Mouse (Mus musculus) CH12.LX (cell line): ENCODE results near the gene Fen1. TPM values are rescaled to one million over a fixed set of nuclear protein-coding genes. Genes with fewer than 3 reads are reported as not detected.

ENCODE experiments used
- DNase-seq: peaks from one replicate; pipeline ENCODE4 v3.0.0-alpha.2; 2013; ENCODE audit errors: extremely low read depth
- H3K27ac ChIP-seq: 2 replicates; pipeline ENCODE4 v1.5.1; 2012; ENCODE audit warnings: low read depth, mild to moderate bottlenecking, control low read depth, moderate library complexity; ENCODE audit not compliant: insufficient read depth
- H3K27me3 ChIP-seq: replicated peaks from 2 replicates; pipeline ENCODE3; 2012; ENCODE audit warnings: inconsistent platforms
- H3K36me3 ChIP-seq, 2 experiments: replicated peaks in 1 of 2; 2 replicates each; pipeline versions ENCODE3 to v1.6.1; 2012; ENCODE audit warnings: inconsistent platforms in 1 of 2, low read length in 1 of 2, mild to moderate bottlenecking in 1 of 2, mixed read lengths in 1 of 2, moderate library complexity in 1 of 2; ENCODE audit not compliant: control insufficient read depth in 1 of 2, insufficient read depth in 1 of 2
- H3K4me1 ChIP-seq, 2 experiments: 2 replicates each; pipeline ENCODE4 v1.6.1; 2012; ENCODE audit warnings: inconsistent platforms in 1 of 2, moderate library complexity in 1 of 2; ENCODE audit not compliant: insufficient read depth in 2 of 2, control insufficient read depth in 1 of 2
- H3K4me2 ChIP-seq: 2 replicates; pipeline ENCODE4 v1.6.1; 2012; ENCODE audit warnings: low read depth, mild to moderate bottlenecking, control low read depth; ENCODE audit not compliant: poor library complexity, insufficient read depth, severe bottlenecking
- H3K4me3 ChIP-seq, 3 experiments: fragments of 150-350 bp in 1 of 3; sonication (generic) in 1 of 3; replicated peaks in 1 of 3; 2 replicates each; pipeline versions ENCODE3 to v1.5.1; 2011 to 2012; ENCODE audit warnings: low read depth in 2 of 3, low read length in 2 of 3, mild to moderate bottlenecking in 2 of 3, moderate library complexity in 2 of 3, control low read depth in 1 of 3, improper control_type of control experiment in 1 of 3, inconsistent platforms in 1 of 3, mixed read lengths in 1 of 3; ENCODE audit not compliant: poor library complexity in 1 of 3
- H3K79me2 ChIP-seq: replicated peaks from 2 replicates; pipeline ENCODE4 v1.6.1; 2012; ENCODE audit warnings: mild to moderate bottlenecking, moderate library complexity; ENCODE audit not compliant: control insufficient read depth, poor library complexity, insufficient read depth, severe bottlenecking; ENCODE audit errors: extremely low read depth
- H3K9ac ChIP-seq: 2 replicates; pipeline ENCODE4 v1.6.1; 2012; ENCODE audit warnings: low read depth, mild to moderate bottlenecking, control low read depth, moderate library complexity; ENCODE audit not compliant: insufficient read depth
- H3K9me3 ChIP-seq: replicated peaks from 2 replicates; pipeline ENCODE3; 2012; ENCODE audit warnings: low read length, inconsistent platforms, mixed read lengths
- CHD1 ChIP-seq: IDR thresholded peaks from 2 replicates; pipeline ENCODE4 v1.6.1; 2012; ENCODE audit warnings: low read depth, low read length, improper control_type of control experiment, inconsistent platforms
- CHD2 ChIP-seq: IDR thresholded peaks from 2 replicates; pipeline ENCODE4 v1.6.1; 2011; ENCODE audit warnings: low read length, improper control_type of control experiment
- CTCF ChIP-seq, 2 experiments: IDR thresholded peaks in 1 of 2; conservative IDR thresholded peaks in 1 of 2; 2 replicates each; pipeline ENCODE4 v1.5.1; 2011 to 2012; ENCODE audit warnings: low read depth in 2 of 2, low read length in 2 of 2, improper control_type of control experiment in 1 of 2, inconsistent platforms in 1 of 2, mild to moderate bottlenecking in 1 of 2, moderate library complexity in 1 of 2
- ELF1 ChIP-seq: IDR thresholded peaks from 2 replicates; pipeline ENCODE4 v1.6.1; 2014; ENCODE audit warnings: low read depth, mild to moderate bottlenecking, inconsistent platforms, low read length, improper control_type of control experiment
- EP300 ChIP-seq: IDR thresholded peaks from 2 replicates; pipeline ENCODE4 v1.6.1; 2011; ENCODE audit warnings: low read length, improper control_type of control experiment
- ETS1 ChIP-seq: conservative IDR thresholded peaks from 2 replicates; pipeline ENCODE4 v1.6.1; 2012; ENCODE audit warnings: low read depth, mild to moderate bottlenecking, inconsistent platforms, low read length, improper control_type of control experiment, moderate library complexity
- HCFC1 ChIP-seq: IDR thresholded peaks from 2 replicates; pipeline ENCODE4 v1.6.1; 2012; ENCODE audit warnings: low read depth, mild to moderate bottlenecking, inconsistent platforms, low read length, improper control_type of control experiment
- JUND ChIP-seq: conservative IDR thresholded peaks from 2 replicates; pipeline ENCODE4 v1.6.1; 2011; ENCODE audit warnings: low read depth, low read length, improper control_type of control experiment
- KAT2A ChIP-seq: IDR thresholded peaks from 2 replicates; pipeline ENCODE4 v1.6.1; 2012; ENCODE audit warnings: low read length, improper control_type of control experiment, inconsistent platforms; ENCODE audit not compliant: insufficient replicate concordance
- MAFK ChIP-seq: IDR thresholded peaks from 2 replicates; pipeline ENCODE4 v1.6.1; 2011; ENCODE audit warnings: low read length, improper control_type of control experiment; ENCODE audit not compliant: insufficient replicate concordance
- MAX ChIP-seq: IDR thresholded peaks from 2 replicates; pipeline ENCODE4 v1.6.1; 2011; ENCODE audit warnings: low read length, improper control_type of control experiment
- MEF2A ChIP-seq: IDR thresholded peaks from 2 replicates; pipeline ENCODE4 v1.6.1; 2014; ENCODE audit warnings: low read depth, mild to moderate bottlenecking, inconsistent platforms, low read length, improper control_type of control experiment, borderline replicate concordance
- MYC ChIP-seq: IDR thresholded peaks from 2 replicates; pipeline ENCODE4 v1.6.1; 2011; ENCODE audit warnings: low read depth, mild to moderate bottlenecking, improper control_type of control experiment, low read length
- RAD21 ChIP-seq: IDR thresholded peaks from 2 replicates; pipeline ENCODE4 v1.6.1; 2011; ENCODE audit warnings: low read depth, mild to moderate bottlenecking, low read length, improper control_type of control experiment, moderate library complexity
- RCOR1 ChIP-seq: conservative IDR thresholded peaks from 2 replicates; pipeline ENCODE4 v1.6.1; 2012; ENCODE audit warnings: low read depth, mild to moderate bottlenecking, inconsistent platforms, low read length, improper control_type of control experiment
- SIN3A ChIP-seq: IDR thresholded peaks from 2 replicates; pipeline ENCODE4 v1.6.1; 2012; ENCODE audit warnings: low read length, improper control_type of control experiment, inconsistent platforms
- SMC3 ChIP-seq: IDR thresholded peaks from 2 replicates; pipeline ENCODE4 v1.6.1; 2011; ENCODE audit warnings: low read depth, low read length, improper control_type of control experiment
- TCF12 ChIP-seq: IDR thresholded peaks from 2 replicates; pipeline ENCODE4 v1.6.1; 2014; ENCODE audit warnings: low read depth, mild to moderate bottlenecking, inconsistent platforms, low read length, improper control_type of control experiment
- UBTF ChIP-seq: IDR thresholded peaks from 2 replicates; pipeline ENCODE4 v1.6.1; 2012; ENCODE audit warnings: low read depth, mild to moderate bottlenecking, inconsistent platforms, low read length, improper control_type of control experiment, moderate library complexity
- USF2 ChIP-seq: conservative IDR thresholded peaks from 2 replicates; pipeline ENCODE4 v1.6.1; 2011; ENCODE audit warnings: low read depth, low read length, improper control_type of control experiment
- ZC3H11A ChIP-seq: IDR thresholded peaks from 2 replicates; pipeline ENCODE4 v1.6.1; 2012; ENCODE audit warnings: low read depth, mild to moderate bottlenecking, inconsistent platforms, low read length, improper control_type of control experiment
- ZNF384 ChIP-seq: IDR thresholded peaks from 2 replicates; pipeline ENCODE4 v1.6.1; 2012; ENCODE audit warnings: low read depth, low read length, improper control_type of control experiment, inconsistent platforms
- dilution Hi-C: fragments of 300-500 bp; cut with MboI; formaldehyde crosslinking; loops from 2 replicates; pipeline ENCODE4 v1.14.3; 2020; ENCODE audit warnings: low sequenced_read_pairs; ENCODE audit not compliant: extremely low pct_unique_long_range_greater_than_20kb, extremely low pct_ligation_motif_present
- in situ Hi-C: fragments of 300-500 bp; cut with MboI; formaldehyde crosslinking; loops from 3 replicates; pipeline ENCODE4 v1.14.3; 2019; ENCODE audit warnings: low sequenced_read_pairs, low pct_ligation_motif_present, low pct_unique_long_range_greater_than_20kb, mixed read lengths
- polyA plus RNA-seq: library from polyadenylated mRNA; unstranded; fragments of >175 nt; gene quantifications from 2 replicates; pipeline ENCODE4 v1.2.1, GENCODE M21; 2012; ENCODE audit warnings: low read depth; ENCODE audit not compliant: insufficient read length
- total RNA-seq, 2 experiments: library from RNA; depleted of rRNA; stranded (reverse); fragments of 300-350 nt in 1 of 2; fragments of >200 nt in 1 of 2; gene quantifications; 2 replicates each; pipeline ENCODE4 v1.2.3; 2012 to 2014

The Fen1 gene
- total and polyA plus RNA-seq, 3 experiments, result 111 to 156 (median 125) TPM

GRCm38 (mm10) chr19:10176477-10176876 is 27.5 kb downstream of the Fen1 start:
- TF ChIP-seq USF2 (no peak), MEF2A (no peak), KAT2A (no peak), ZC3H11A (no peak), MAX (no peak), SIN3A (no peak), ELF1 (no peak), CHD2 (no peak), EP300 (no peak), CTCF (conservative IDR thresholded peaks at IDR 0.05 in 1 of 2, IDR thresholded peaks at IDR 0.05 in 1 of 2; ENCODE audit: low read depth in 2 of 2, low read length in 2 of 2) (no peak), UBTF (no peak), HCFC1 (no peak), CHD1 (no peak), ZNF384 (no peak), MYC (no peak)
- Histone ChIP-seq H3K36me3 (no peaks in the 10 kb centered on the region), H3K27ac (no peak overlapping the region), H3K9me3 (peaks cover 3% of the 10 kb centered on the region), H3K4me3 (no peak overlapping the region), H3K79me2 (no peaks in the 10 kb centered on the region), H3K9ac (no peak overlapping the region), H3K27me3 (no peaks in the 10 kb centered on the region), H3K4me1 (peaks cover 9 to 27% of the 10 kb centered on the region in 2 experiments), H3K4me2 (no peak overlapping the region)
- dilution Hi-C loops, result no loop called here
- no peak for DNase-seq
- in situ Hi-C loops, result no loop called here

DNA sequence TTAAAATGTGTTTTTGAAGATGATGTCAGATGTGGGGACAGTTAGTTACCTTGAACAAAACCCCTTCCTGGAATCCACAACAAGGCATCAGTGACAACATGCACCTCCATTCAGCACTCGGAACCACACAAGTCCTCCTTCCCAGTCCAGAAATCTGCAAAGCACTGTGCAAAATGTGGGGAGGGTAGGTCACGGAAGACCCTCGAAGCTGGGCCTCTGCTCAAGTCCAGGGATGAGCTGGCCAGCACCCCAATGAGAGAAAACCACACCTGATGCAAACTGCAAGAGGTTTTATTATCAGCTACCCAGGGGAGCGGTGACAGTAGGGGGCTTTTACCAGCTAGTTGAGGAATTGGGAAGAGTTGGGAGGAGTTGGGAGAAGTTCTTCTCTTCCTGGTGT is 29.0 kb downstream of the Fen1 start:
- in situ Hi-C loops (no loop called here), dilution Hi-C loops (no loop called here)
- no peak overlapping the region for H3K9ac ChIP-seq
- DNase-seq, result no peak
- H3K4me3 ChIP-seq, result no peak overlapping the region
- TF ChIP-seq RCOR1 (no peak), JUND (no peak), SMC3 (no peak), ETS1 (no peak), CTCF (conservative IDR thresholded peaks at IDR 0.05 in 1 of 2, IDR thresholded peaks at IDR 0.05 in 1 of 2; ENCODE audit: low read depth in 2 of 2, low read length in 2 of 2) (no peak), MAFK (no peak), CHD1 (no peak), MEF2A (no peak), TCF12 (no peak), RAD21 (no peak)
- H3K4me2 ChIP-seq, result no peak overlapping the region
- no peaks in the 10 kb centered on the region for H3K79me2 ChIP-seq
- no peak overlapping the region for H3K27ac ChIP-seq
- H3K4me1 ChIP-seq, result peaks cover 9 to 31% of the 10 kb centered on the region in 2 experiments
- peaks cover 3% of the 10 kb centered on the region for H3K9me3 ChIP-seq
- H3K36me3 ChIP-seq, result no peaks in the 10 kb centered on the region
- H3K27me3 ChIP-seq, result no peaks in the 10 kb centered on the region
